Mouse (Mus musculus) testis, adult 2 months (tissue): Measurements from ENCODE around the gene Hipk4. TPM values are rescaled to one million over a fixed set of nuclear protein-coding genes. Genes with fewer than 3 reads are reported as not detected.

Experiments
- H3K27ac ChIP-seq: fragments of 200-500 bp; 2 replicates; pipeline ENCODE4 v1.5.1; 2012; ENCODE audit warnings: low read depth, low read length; ENCODE audit not compliant: control insufficient read depth, insufficient read depth
- H3K27me3 ChIP-seq: fragments of 200-500 bp; 2 replicates; pipeline ENCODE4 v1.6.1; 2012; ENCODE audit warnings: mild to moderate bottlenecking, low read length, moderate library complexity; ENCODE audit not compliant: control insufficient read depth, insufficient read depth
- H3K36me3 ChIP-seq: fragments of 200-500 bp; 2 replicates; pipeline ENCODE4 v1.6.1; 2012; ENCODE audit warnings: mild to moderate bottlenecking, low read length; ENCODE audit not compliant: control insufficient read depth, insufficient read depth
- H3K4me1 ChIP-seq: fragments of 200-500 bp; 2 replicates; pipeline ENCODE4 v1.6.1; 2012; ENCODE audit warnings: low read length; ENCODE audit not compliant: control insufficient read depth, insufficient read depth
- H3K4me3 ChIP-seq: fragments of 200-500 bp; 2 replicates; pipeline ENCODE4 v1.5.1; 2012; ENCODE audit warnings: low read depth, mild to moderate bottlenecking, low read length, moderate library complexity, mixed read lengths; ENCODE audit not compliant: control insufficient read depth
- CTCF ChIP-seq: fragments of 200-500 bp; IDR thresholded peaks from 2 replicates; pipeline ENCODE4 v1.5.1; 2012; ENCODE audit warnings: low read depth, mild to moderate bottlenecking, inconsistent platforms, low read length, moderate library complexity; ENCODE audit not compliant: control insufficient read depth, insufficient read depth, insufficient replicate concordance
- POLR2A ChIP-seq: fragments of 200-500 bp; IDR thresholded peaks from 2 replicates; pipeline ENCODE4 v1.6.1; 2012; ENCODE audit warnings: low read depth, mild to moderate bottlenecking, inconsistent platforms, low read length, moderate library complexity; ENCODE audit not compliant: control insufficient read depth
- polyA plus RNA-seq: library from polyadenylated mRNA; depleted of rRNA; stranded (reverse); fragments of >200 nt; gene quantifications from 2 replicates; pipeline ENCODE4 v1.2.3, GENCODE M21; 2012; rRNA removed

Hipk4 gene
- polyA plus RNA-seq: 122 and 138 TPM in 2 replicates

DNA sequence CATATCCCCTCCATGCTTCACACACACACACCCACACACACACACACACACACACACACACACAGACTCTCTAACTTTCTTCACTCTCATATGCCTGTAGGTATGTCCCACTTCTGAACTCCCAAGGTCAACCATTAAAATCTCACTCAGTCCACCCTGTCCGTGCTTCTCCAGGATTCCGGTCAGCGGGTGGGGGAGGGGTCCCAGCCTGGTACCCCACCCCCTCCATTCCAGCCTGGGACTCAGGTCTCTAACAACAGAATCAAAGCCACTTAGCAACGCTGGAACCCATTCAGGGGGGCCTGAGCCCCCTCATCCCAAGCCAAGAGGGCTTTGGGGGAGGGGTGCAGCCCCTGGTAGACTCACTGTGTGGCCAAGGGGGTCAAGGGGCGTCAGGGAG lies at the start of gene Hipk4:
TSS of gene Hipk4 (plus strand) at position 301 of the 400 bp plus-strand sequence.
- H3K27ac ChIP-seq: no peak within 1 kb of the TSS; the same call in 1 of the 2 replicates
- TF ChIP-seq CTCF (no peak), POLR2A (no peak)

DNA sequence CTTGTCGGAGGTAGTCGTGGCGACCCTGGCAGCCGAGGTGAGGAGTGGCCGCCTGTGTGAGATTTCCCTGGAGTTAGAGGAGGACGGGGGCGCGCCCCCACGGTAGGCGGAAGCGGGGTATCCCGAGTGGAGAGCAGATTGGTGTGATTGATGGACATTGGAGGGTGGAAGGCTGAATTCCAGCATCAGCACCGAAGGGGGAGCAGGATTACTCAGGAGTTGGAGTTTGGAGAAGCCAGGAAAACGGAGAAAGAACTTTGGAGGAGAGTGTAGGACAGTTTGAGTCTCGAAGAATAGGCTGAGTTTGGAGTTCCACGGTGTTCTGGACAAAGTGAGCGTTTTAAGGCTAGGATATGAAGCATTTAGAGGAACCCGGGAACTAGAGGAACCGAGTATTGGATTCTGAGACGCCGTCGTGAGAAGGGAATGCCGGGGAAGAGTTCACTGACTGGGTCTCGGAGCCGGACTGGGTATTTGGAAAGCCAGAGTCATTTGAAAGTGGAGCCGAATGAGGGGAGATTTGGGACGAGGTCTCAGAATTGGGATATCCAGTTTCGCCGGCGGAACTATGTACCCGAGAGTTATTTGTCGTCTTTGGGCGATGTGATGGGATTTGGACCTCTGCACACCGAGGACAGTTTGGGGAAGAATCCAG lies 49.1 kb upstream of the Hipk4 start:
- H3K4me3 ChIP-seq: peak overlapping the region; percentile 87
- H3K36me3 ChIP-seq: no peaks in the 10 kb centered on the region
- peak overlapping the region; percentile 90 for H3K27ac ChIP-seq
- H3K4me1 ChIP-seq: peaks cover 11% of the 10 kb centered on the region
- H3K27me3 ChIP-seq: no peaks in the 10 kb centered on the region
- TF ChIP-seq CTCF (no peak), POLR2A (no peak)

More for the DNA sequence above, at the start of gene Hipk4:
- H3K27me3 ChIP-seq: no peaks in the 10 kb centered on the region
- peak within 1 kb of the TSS; percentile 80 for H3K4me3 ChIP-seq
- H3K36me3 ChIP-seq: no peaks in the 10 kb centered on the region
- peaks cover 12% of the 10 kb centered on the region for H3K4me1 ChIP-seq

DNA sequence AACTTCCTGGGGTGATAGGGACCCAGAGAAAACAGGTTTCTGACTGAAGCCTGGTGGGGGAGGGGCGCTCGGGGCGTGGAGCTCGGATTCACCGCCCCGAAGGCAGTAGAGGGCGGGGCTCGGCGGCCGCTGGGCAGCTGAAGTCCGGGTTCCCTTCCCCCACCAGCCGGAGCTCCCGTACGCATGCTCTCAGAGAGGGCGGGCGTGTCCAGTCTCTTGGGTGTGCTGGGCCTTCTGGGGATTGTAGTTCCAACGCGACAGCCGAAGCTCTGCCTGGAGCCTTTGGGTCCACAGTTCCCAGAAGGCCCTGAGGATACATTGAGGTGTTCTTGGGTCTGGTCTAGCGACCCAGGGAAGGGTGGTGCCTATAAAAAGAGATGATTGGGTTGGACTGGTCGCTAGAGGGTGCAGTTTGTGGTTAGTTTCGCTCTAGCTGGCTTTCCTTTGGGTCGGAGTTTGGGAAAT lies 48.5 kb upstream of the Hipk4 start:
- peak overlapping the region; percentile 90 for H3K27ac ChIP-seq
- no peaks in the 10 kb centered on the region for H3K36me3 ChIP-seq
- H3K4me3 ChIP-seq: peak overlapping the region; percentile 87
- no peaks in the 10 kb centered on the region for H3K27me3 ChIP-seq
- peaks cover 11% of the 10 kb centered on the region for H3K4me1 ChIP-seq
- TF ChIP-seq CTCF (no peak), POLR2A (0 out of 2 replicates have a peak, but pooled peaks have one; percentile 0)

DNA sequence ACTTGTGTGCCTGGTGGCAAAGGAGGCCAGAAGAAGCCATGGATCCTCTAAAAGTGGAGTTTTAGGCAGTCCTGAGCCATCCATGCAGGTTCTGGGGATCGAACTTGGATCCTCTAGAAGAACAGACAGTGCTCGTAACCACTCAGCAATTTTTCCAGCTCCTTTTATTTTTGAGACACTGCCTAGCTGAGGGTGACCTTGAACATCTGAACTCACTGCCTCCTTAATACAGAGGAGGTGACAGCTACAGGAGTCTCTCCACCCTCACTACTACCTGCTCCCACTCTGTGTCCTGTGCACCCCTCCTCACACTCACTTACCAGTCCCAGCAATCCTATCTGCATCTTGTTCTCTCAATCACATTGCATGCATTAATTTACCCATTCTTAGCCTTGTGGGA lies 47.5 kb upstream of the Hipk4 start:
- Histone ChIP-seq H3K4me1 (peaks cover 11% of the 10 kb centered on the region), H3K36me3 (no peaks in the 10 kb centered on the region), H3K27ac (no peak overlapping the region), H3K27me3 (no peaks in the 10 kb centered on the region), H3K4me3 (no peak overlapping the region)
- TF ChIP-seq CTCF: no peak
- no peak for TF ChIP-seq POLR2A

DNA sequence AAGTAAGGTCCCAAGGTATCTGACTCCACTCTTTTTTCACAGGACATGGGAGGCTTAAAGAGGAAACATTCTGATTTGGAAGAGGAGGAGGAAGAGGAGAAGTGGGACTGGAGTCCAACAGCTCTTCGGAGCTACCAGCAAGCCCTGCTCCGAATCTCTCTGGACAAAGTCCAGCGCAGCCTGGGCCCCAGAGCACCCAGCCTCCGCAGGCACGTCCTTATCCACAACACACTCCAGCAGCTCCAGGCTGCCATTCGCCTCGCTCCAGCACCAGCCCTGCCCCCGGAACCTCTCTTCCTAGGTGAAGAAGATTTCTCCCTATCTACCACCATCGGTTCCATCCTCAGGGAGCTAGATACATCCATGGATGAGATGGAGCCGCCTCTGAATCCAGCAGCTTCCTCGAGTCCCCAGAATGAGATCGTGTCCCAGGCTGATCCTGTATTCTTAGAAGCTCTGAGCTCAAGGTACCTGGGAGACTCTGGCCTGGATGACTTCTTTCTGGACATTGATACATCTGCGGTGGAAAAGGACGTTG lies 46.9 kb upstream of the Hipk4 start:
- Histone ChIP-seq H3K4me1 (peaks cover 16% of the 10 kb centered on the region), H3K36me3 (no peaks in the 10 kb centered on the region; the same call in 1 of the 2 replicates), H3K27ac (no peak overlapping the region), H3K4me3 (no peak overlapping the region), H3K27me3 (no peaks in the 10 kb centered on the region)
- no peak for TF ChIP-seq CTCF
- no peak for TF ChIP-seq POLR2A

DNA sequence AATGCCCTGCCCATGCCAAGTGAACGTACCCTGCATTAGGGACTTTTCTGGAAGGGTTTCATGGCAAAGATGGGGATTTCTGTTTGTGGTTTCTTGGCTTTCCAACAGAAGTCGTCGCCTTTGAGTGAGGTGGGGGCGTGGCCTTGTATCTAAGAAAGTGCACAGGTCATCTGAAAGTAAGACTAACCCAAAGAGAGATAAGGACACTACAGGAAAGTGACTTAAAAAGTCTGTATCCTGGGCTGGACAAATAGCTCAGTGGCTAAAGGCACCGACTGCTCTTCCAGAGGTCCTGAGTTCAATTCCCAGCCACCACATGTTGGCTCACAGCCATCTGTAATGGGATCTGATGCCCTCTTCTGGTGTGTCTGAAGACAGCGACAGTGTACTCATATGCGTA lies 44.5 kb upstream of the Hipk4 start:
- H3K4me1 ChIP-seq: peaks cover 18% of the 10 kb centered on the region
- no peak overlapping the region for H3K27ac ChIP-seq
- H3K36me3 ChIP-seq: no peaks in the 10 kb centered on the region; the same call in 1 of the 2 replicates
- no peak for TF ChIP-seq POLR2A
- TF ChIP-seq CTCF: no peak
- no peaks in the 10 kb centered on the region for H3K27me3 ChIP-seq
- H3K4me3 ChIP-seq: no peak overlapping the region

DNA sequence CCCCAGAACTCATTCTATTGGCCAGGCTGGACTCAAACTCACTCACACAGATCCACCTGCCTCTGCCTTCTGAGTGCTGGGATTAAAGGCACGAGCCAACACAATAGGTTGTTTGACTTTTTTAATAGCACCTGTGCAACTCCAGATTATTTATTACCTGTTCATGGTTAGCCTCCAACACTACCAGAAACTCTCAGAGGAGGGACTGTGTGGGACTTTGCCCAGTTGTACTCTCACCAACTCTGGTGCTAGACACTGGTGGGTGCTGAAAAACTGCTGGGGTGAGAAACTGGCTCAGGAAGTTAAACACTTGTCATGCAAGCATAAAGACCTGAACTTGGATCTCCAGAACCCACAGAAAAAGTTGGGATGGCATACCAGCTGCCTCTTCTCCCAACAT lies 43.3 kb upstream of the Hipk4 start:
- Histone ChIP-seq H3K4me3 (no peak overlapping the region), H3K27ac (no peak overlapping the region), H3K36me3 (no peaks in the 10 kb centered on the region; the same call in 1 of the 2 replicates), H3K4me1 (peaks cover 7% of the 10 kb centered on the region), H3K27me3 (no peaks in the 10 kb centered on the region)
- TF ChIP-seq CTCF (no peak), POLR2A (no peak)
